Mouse (Mus musculus): ENCODE measurements around the gene Plekhg5.

Gene Plekhg5

GRCm38 (mm10) chr4:152160748-152161147 lies 88.5 kb downstream of the Plekhg5 start:
- in situ Hi-C loops (cut with MboI; ENCODE audit: low pct_unique_long_range_greater_than_20kb in 1 of 2, low sequenced_read_pairs in 2 of 2, unreplicated experiment in 1 of 2): no loop called here

- in situ Hi-C loops (cut with MboI; ENCODE audit: low pct_unique_long_range_greater_than_20kb in 1 of 2, low sequenced_read_pairs in 2 of 2, unreplicated experiment in 1 of 2): no loop called here
Observed at GRCm38 (mm10) chr4:152161601-152162000, 89.3 kb downstream of the Plekhg5 start.

GRCm38 (mm10) chr4:152162748-152163147 lies 90.5 kb downstream of the Plekhg5 start:
- in situ Hi-C loops (cut with MboI; ENCODE audit: low pct_unique_long_range_greater_than_20kb in 1 of 2, low sequenced_read_pairs in 2 of 2, unreplicated experiment in 1 of 2): no loop called here
